Mouse (Mus musculus) embryonic facial prominence, embryonic 12.5 days (tissue): ENCODE data around the gene Fgd5. TPM values are rescaled to one million over a fixed set of nuclear protein-coding genes. Genes with fewer than 3 reads are reported as not detected.

ENCODE experiments used
- ATAC-seq: fragments of 200-750 bp; cut with Nextera tagmentation; 2 replicates; pipeline ENCODE4 v1.8.0; 2017; ENCODE audit not compliant: insufficient number of reproducible peaks, insufficient read depth, low FRiP score, low TSS enrichment
- H3K27ac ChIP-seq: fragments of 300-500 bp; sonication (generic); 2 replicates; pipeline ENCODE4 v1.5.1; 2016; ENCODE audit warnings: mild to moderate bottlenecking
- H3K27me3 ChIP-seq: fragments of 300-500 bp; sonication (generic); 2 replicates; pipeline ENCODE4 v1.6.1; 2016; ENCODE audit warnings: mild to moderate bottlenecking, moderate library complexity
- H3K36me3 ChIP-seq: fragments of 300-500 bp; sonication (generic); 2 replicates; pipeline ENCODE4 v1.6.1; 2016; ENCODE audit warnings: mild to moderate bottlenecking
- H3K4me1 ChIP-seq: fragments of 300-500 bp; sonication (generic); 2 replicates; pipeline ENCODE4 v1.6.1; 2016
- H3K4me2 ChIP-seq: fragments of 300-500 bp; sonication (generic); replicated peaks from 2 replicates; pipeline ENCODE4 v1.6.1; 2016; ENCODE audit warnings: mild to moderate bottlenecking, moderate library complexity
- H3K4me3 ChIP-seq: fragments of 300-500 bp; sonication (generic); 2 replicates; pipeline ENCODE4 v1.5.1; 2016; ENCODE audit warnings: mild to moderate bottlenecking
- H3K9ac ChIP-seq: fragments of 300-500 bp; sonication (generic); 2 replicates; pipeline ENCODE4 v1.6.1; 2016; ENCODE audit warnings: mild to moderate bottlenecking, moderate library complexity
- H3K9me3 ChIP-seq: fragments of 300-500 bp; sonication (generic); 2 replicates; pipeline ENCODE4 v1.6.1; 2016; ENCODE audit warnings: mild to moderate bottlenecking, moderate library complexity
- WGBS: fragments of 180-500 bp; shearing (Covaris S2); methylation state at CpG from one replicate; pipeline ENCODE4 v1.1.7; 2016; 5-methylcytosine and 5-hydroxymethylcytosine counted together
- polyA plus RNA-seq: library from polyadenylated mRNA; unstranded; fragments of >200 nt; fragmentation: Nextera tagmentation; extraction: Ambion mirVana; gene quantifications from 2 replicates; pipeline ENCODE4 v1.2.1, GENCODE M21; 2016

The Fgd5 gene
- polyA plus RNA-seq, 1 experiment from 2014 or later, result 10.2 TPM

GRCm38 (mm10) chr6:92100679-92101360, 122.1 kb downstream of the Fgd5 start:
- H3K4me3 ChIP-seq, result no peak overlapping the region
- no peaks in the 10 kb centered on the region for H3K9me3 ChIP-seq
- no peaks in the 10 kb centered on the region for H3K27me3 ChIP-seq
- no peak overlapping the region for H3K9ac ChIP-seq
- H3K4me2 ChIP-seq, result no peak overlapping the region
- no peak for ATAC-seq
- no peak overlapping the region for H3K27ac ChIP-seq
- 69% methylated on average over 2 of the region's 2 CpGs for WGBS
- no peaks in the 10 kb centered on the region for H3K36me3 ChIP-seq
- H3K4me1 ChIP-seq, result 0 out of 2 replicates have a peak, but pooled peaks cover 4% of the 10 kb centered on the region

- H3K9me3 ChIP-seq, result no peaks in the 10 kb centered on the region
- no peak overlapping the region for H3K27ac ChIP-seq
- no peaks in the 10 kb centered on the region for H3K27me3 ChIP-seq
- H3K4me1 ChIP-seq, result no peaks in the 10 kb centered on the region
- 0 out of 2 replicates have a peak, but pooled peaks cover 6% of the 10 kb centered on the region for H3K36me3 ChIP-seq
- H3K9ac ChIP-seq, result no peak overlapping the region
- ATAC-seq, result no peak
- no peak overlapping the region for H3K4me2 ChIP-seq
- H3K4me3 ChIP-seq, result no peak overlapping the region
These were observed 145.9 kb downstream of the Fgd5 start for GRCm38 (mm10) chr6:92124547-92124946.

Other genes with a start within 250 kb of the Fgd5 start
- 0.87 and 1.0 TPM in 2 replicates for gene Grip2, start 151.6 kb upstream of the Fgd5 start, polyA plus RNA-seq
- 43.3 and 48.8 TPM in 2 replicates for gene Ccdc174, start 100.8 kb upstream of the Fgd5 start, polyA plus RNA-seq
- gene 4930590J08Rik, start 76.1 kb upstream of the Fgd5 start, polyA plus RNA-seq, result 0.45 and 0.58 TPM in 2 replicates
- 29.7 and 34.0 TPM in 2 replicates for gene Nr2c2, start 112.5 kb downstream of the Fgd5 start, polyA plus RNA-seq
- 83.0 and 92.0 TPM in 2 replicates for gene Mrps25, start 205.2 kb downstream of the Fgd5 start, polyA plus RNA-seq
- 33.0 and 35.6 TPM in 2 replicates for gene Rbsn, start 236.0 kb downstream of the Fgd5 start, polyA plus RNA-seq